In genomic region chr9:12341453-12341852, GRCm38 (mm10) we compare ENCODE assay signal across 24 mouse cellular contexts.
DNase-seq lines count a peak whose midpoint lies in the region; ATAC-seq and TF ChIP-seq lines count a peak whose summit lies in the region.
"Had no signal": no experiment of that assay in that cellular context is flagged by ENCODE, and none has a peak within 500 bp of the region (broad histone marks: within the 10 kb centered on the region; RNA-seq: fewer than 3 reads in every experiment).

No protein-coding gene starts in this region.

- no peak for DNase-seq in hindbrain, embryonic 14.5 days (ENCODE audit: low spot score)
- no peak for DNase-seq in limb, embryonic 14.5 days (ENCODE audit: low spot score)
- DNase-seq: adrenal gland, postnatal 10 days; cerebellum, adult 18-20 months; cerebellum, postnatal 14 days; gastrocnemius, postnatal 25 days; heart, adult 18-20 months; kidney, adult 18-20 months; liver, embryonic 13.5 days; lung, adult 2 months; lung, postnatal 14 days; right cerebral cortex, adult 18-20 months; right cerebral cortex, postnatal 4 days; thymus, adult 2 months; thymus, postnatal 4 days had no signal

- no peak for TF ChIP-seq POLR2A in limb, embryonic 14.5 days (IDR thresholded peaks at IDR 0.05; ENCODE audit: borderline replicate concordance, extremely low read depth, insufficient read depth, insufficient read length)

- H3K4me3 ChIP-seq in forebrain, embryonic 13.5 days = no peak overlapping the region
- H3K4me3 ChIP-seq in forebrain, embryonic 12.5 days (replicated peaks) = no peak overlapping the region
- no peak overlapping the region for H3K4me3 ChIP-seq in hindbrain, embryonic 14.5 days (replicated peaks; ENCODE audit: low read length)
- no peak overlapping the region for H3K4me3 ChIP-seq in hindbrain, embryonic 12.5 days
- no peak overlapping the region for H3K4me3 ChIP-seq in midbrain, embryonic 13.5 days (replicated peaks)
- no peak overlapping the region for H3K4me3 ChIP-seq in midbrain, embryonic 16.5 days (ENCODE audit: low read depth, low read length)
- no peak overlapping the region for H3K4me3 ChIP-seq in limb, embryonic 14.5 days (replicated peaks; ENCODE audit: low read length)
- H3K4me3 ChIP-seq: limb, embryonic 12.5 days; liver, embryonic 13.5 days; neural tube, embryonic 13.5 days had no signal

- no peaks in the 10 kb centered on the region for H3K36me3 ChIP-seq in forebrain, embryonic 13.5 days (ENCODE audit: poor library complexity, severe bottlenecking)
- H3K36me3 ChIP-seq in forebrain, embryonic 12.5 days (replicated peaks) = no peaks in the 10 kb centered on the region
- no peaks in the 10 kb centered on the region for H3K36me3 ChIP-seq in hindbrain, embryonic 14.5 days (replicated peaks; ENCODE audit: control insufficient read depth, insufficient read depth)
- no peaks in the 10 kb centered on the region for H3K36me3 ChIP-seq in hindbrain, embryonic 12.5 days
- no peaks in the 10 kb centered on the region for H3K36me3 ChIP-seq in midbrain, embryonic 13.5 days
- no peaks in the 10 kb centered on the region for H3K36me3 ChIP-seq in midbrain, embryonic 16.5 days (ENCODE audit: control insufficient read depth, insufficient read depth, low read length)
- no peaks in the 10 kb centered on the region for H3K36me3 ChIP-seq in limb, embryonic 14.5 days (ENCODE audit: control insufficient read depth, insufficient read depth, low read length)
- H3K36me3 ChIP-seq: limb, embryonic 12.5 days; liver, embryonic 13.5 days; neural tube, embryonic 13.5 days had no signal

- H3K4me2 ChIP-seq in forebrain, embryonic 13.5 days = no peak overlapping the region
- no peak overlapping the region for H3K4me2 ChIP-seq in forebrain, embryonic 12.5 days
- no peak overlapping the region for H3K4me2 ChIP-seq in hindbrain, embryonic 14.5 days (replicated peaks)
- H3K4me2 ChIP-seq in hindbrain, embryonic 12.5 days (replicated peaks) = no peak overlapping the region
- no peak overlapping the region for H3K4me2 ChIP-seq in midbrain, embryonic 13.5 days (replicated peaks)
- H3K4me2 ChIP-seq in midbrain, embryonic 16.5 days (ENCODE audit: low read length) = no peak overlapping the region
- H3K4me2 ChIP-seq in limb, embryonic 14.5 days (replicated peaks; ENCODE audit: low read depth, low read length, severe bottlenecking) = no peak overlapping the region
- H3K4me2 ChIP-seq: limb, embryonic 12.5 days; liver, embryonic 13.5 days; neural tube, embryonic 13.5 days had no signal

- 89% methylated on average over 4 of the region's 4 CpGs for WGBS in forebrain, embryonic 13.5 days
- 92% methylated on average over 4 of the region's 4 CpGs for WGBS in forebrain, embryonic 12.5 days
- WGBS in hindbrain, embryonic 14.5 days = 89% methylated on average over 4 of the region's 4 CpGs
- WGBS in hindbrain, embryonic 12.5 days = 89% methylated on average over 4 of the region's 4 CpGs
- 91% methylated on average over 4 of the region's 4 CpGs for WGBS in midbrain, embryonic 13.5 days
- 93% methylated on average over 4 of the region's 4 CpGs for WGBS in midbrain, embryonic 16.5 days
- 85% methylated on average over 4 of the region's 4 CpGs for WGBS in limb, embryonic 14.5 days

- ATAC-seq in forebrain, embryonic 13.5 days = peak; percentile 78
- no peak for ATAC-seq in forebrain, embryonic 12.5 days (ENCODE audit: low FRiP score)
- peak; percentile 62; the same call in 1 of the 2 replicates for ATAC-seq in hindbrain, embryonic 14.5 days (ENCODE audit: low FRiP score)
- ATAC-seq in hindbrain, embryonic 12.5 days (ENCODE audit: low FRiP score) = no peak
- ATAC-seq in midbrain, embryonic 13.5 days = peak; percentile 37; the same call in 1 of the 2 replicates
- ATAC-seq in midbrain, embryonic 16.5 days = no peak
- 0 out of 2 replicates have a peak, but pooled peaks have one; percentile 12 for ATAC-seq in limb, embryonic 14.5 days (ENCODE audit: low FRiP score, low read depth)
- ATAC-seq: inflammation-experienced regulatory T-cells, adult 6 months had no signal

- H3K4me1 ChIP-seq in forebrain, embryonic 13.5 days = no peaks in the 10 kb centered on the region
- H3K4me1 ChIP-seq in forebrain, embryonic 12.5 days = no peaks in the 10 kb centered on the region
- H3K4me1 ChIP-seq in hindbrain, embryonic 14.5 days (replicated peaks; ENCODE audit: control insufficient read depth, insufficient read depth, low read length) = no peaks in the 10 kb centered on the region
- no peaks in the 10 kb centered on the region for H3K4me1 ChIP-seq in hindbrain, embryonic 12.5 days
- no peaks in the 10 kb centered on the region for H3K4me1 ChIP-seq in midbrain, embryonic 13.5 days (replicated peaks)
- no peaks in the 10 kb centered on the region for H3K4me1 ChIP-seq in midbrain, embryonic 16.5 days (ENCODE audit: control insufficient read depth, insufficient read depth, low read length)
- H3K4me1 ChIP-seq in limb, embryonic 14.5 days (ENCODE audit: control insufficient read depth, insufficient read depth, low read length) = no peaks in the 10 kb centered on the region
- H3K4me1 ChIP-seq: limb, embryonic 12.5 days; liver, embryonic 13.5 days; neural tube, embryonic 13.5 days had no signal

- no peak overlapping the region for H3K9ac ChIP-seq in forebrain, embryonic 13.5 days
- no peak overlapping the region for H3K9ac ChIP-seq in forebrain, embryonic 12.5 days
- H3K9ac ChIP-seq in hindbrain, embryonic 14.5 days = no peak overlapping the region
- no peak overlapping the region for H3K9ac ChIP-seq in hindbrain, embryonic 12.5 days
- no peak overlapping the region for H3K9ac ChIP-seq in midbrain, embryonic 13.5 days (replicated peaks)
- H3K9ac ChIP-seq in midbrain, embryonic 16.5 days (ENCODE audit: low read depth, low read length) = no peak overlapping the region
- H3K9ac ChIP-seq in limb, embryonic 14.5 days (ENCODE audit: low read depth, low read length, severe bottlenecking) = no peak overlapping the region
- H3K9ac ChIP-seq: limb, embryonic 12.5 days; liver, embryonic 13.5 days; neural tube, embryonic 13.5 days had no signal

- H3K27me3 ChIP-seq in forebrain, embryonic 13.5 days = no peaks in the 10 kb centered on the region
- no peaks in the 10 kb centered on the region for H3K27me3 ChIP-seq in forebrain, embryonic 12.5 days
- H3K27me3 ChIP-seq in hindbrain, embryonic 14.5 days (ENCODE audit: control insufficient read depth, insufficient read depth, low read length) = no peaks in the 10 kb centered on the region
- no peaks in the 10 kb centered on the region for H3K27me3 ChIP-seq in hindbrain, embryonic 12.5 days
- H3K27me3 ChIP-seq in midbrain, embryonic 13.5 days = no peaks in the 10 kb centered on the region
- H3K27me3 ChIP-seq in midbrain, embryonic 16.5 days (ENCODE audit: control insufficient read depth, insufficient read depth, low read depth, low read length) = no peaks in the 10 kb centered on the region
- H3K27me3 ChIP-seq in limb, embryonic 14.5 days (ENCODE audit: control insufficient read depth, insufficient read depth, low read length) = no peaks in the 10 kb centered on the region
- H3K27me3 ChIP-seq: limb, embryonic 12.5 days; liver, embryonic 13.5 days; neural tube, embryonic 13.5 days had no signal

- H3K27ac ChIP-seq in forebrain, embryonic 13.5 days = no peak overlapping the region
- no peak overlapping the region for H3K27ac ChIP-seq in forebrain, embryonic 12.5 days
- no peak overlapping the region for H3K27ac ChIP-seq in hindbrain, embryonic 14.5 days
- H3K27ac ChIP-seq in hindbrain, embryonic 12.5 days = no peak overlapping the region
- no peak overlapping the region for H3K27ac ChIP-seq in midbrain, embryonic 13.5 days
- no peak overlapping the region for H3K27ac ChIP-seq in midbrain, embryonic 16.5 days (ENCODE audit: low read length)
- H3K27ac ChIP-seq in limb, embryonic 14.5 days (replicated peaks; ENCODE audit: low read depth, low read length) = no peak overlapping the region
- H3K27ac ChIP-seq: kidney, postnatal 0 days; limb, embryonic 12.5 days; liver, embryonic 13.5 days; neural tube, embryonic 13.5 days had no signal

- no peaks in the 10 kb centered on the region for H3K9me3 ChIP-seq in forebrain, embryonic 13.5 days (replicated peaks)
- H3K9me3 ChIP-seq in forebrain, embryonic 12.5 days = no peaks in the 10 kb centered on the region
- no peaks in the 10 kb centered on the region for H3K9me3 ChIP-seq in hindbrain, embryonic 14.5 days (ENCODE audit: control insufficient read depth, low read length)
- H3K9me3 ChIP-seq in hindbrain, embryonic 12.5 days (replicated peaks) = no peaks in the 10 kb centered on the region
- no peaks in the 10 kb centered on the region for H3K9me3 ChIP-seq in midbrain, embryonic 13.5 days
- no peaks in the 10 kb centered on the region for H3K9me3 ChIP-seq in midbrain, embryonic 16.5 days (replicated peaks; ENCODE audit: control insufficient read depth, low read length, poor library complexity, severe bottlenecking)
- H3K9me3 ChIP-seq in limb, embryonic 14.5 days (ENCODE audit: control insufficient read depth, low read length) = no peaks in the 10 kb centered on the region
- H3K9me3 ChIP-seq: limb, embryonic 12.5 days; liver, embryonic 13.5 days; neural tube, embryonic 13.5 days had no signal

Comparison
In these comparisons a context has a peak if more than half of its experiments do, and no peak if none do; other contexts are left out.
1. ATAC-seq: peak in forebrain, embryonic 13.5 days (single experiment), hindbrain, embryonic 14.5 days (single experiment), midbrain, embryonic 13.5 days (single experiment) and limb, embryonic 14.5 days (single experiment); none in forebrain, embryonic 12.5 days (single experiment), hindbrain, embryonic 12.5 days (single experiment) and midbrain, embryonic 16.5 days (single experiment).